Mouse (Mus musculus) hindbrain, embryonic 13.5 days (tissue): ENCODE data around the gene Aamdc. TPM values are rescaled to one million over a fixed set of nuclear protein-coding genes. Genes with fewer than 3 reads are reported as not detected.

Source experiments
- ATAC-seq: fragments of 200-750 bp; cut with Nextera tagmentation; 2 replicates; pipeline ENCODE4 v1.8.0; 2017; ENCODE audit warnings: moderate TSS enrichment; ENCODE audit not compliant: low FRiP score
- H3K27ac ChIP-seq: fragments of 300-500 bp; sonication (generic); 2 replicates; pipeline ENCODE4 v1.5.1; 2015; ENCODE audit warnings: inconsistent platforms, mild to moderate bottlenecking, moderate library complexity
- H3K27me3 ChIP-seq: fragments of 300-500 bp; sonication (generic); 2 replicates; pipeline ENCODE4 v1.6.1; 2015; ENCODE audit warnings: mild to moderate bottlenecking, inconsistent platforms
- H3K36me3 ChIP-seq: fragments of 300-500 bp; sonication (generic); 2 replicates; pipeline ENCODE4 v1.6.1; 2015; ENCODE audit warnings: mild to moderate bottlenecking, inconsistent platforms
- H3K4me1 ChIP-seq: fragments of 300-500 bp; sonication (generic); replicated peaks from 2 replicates; pipeline ENCODE4 v1.6.1; 2015; ENCODE audit warnings: inconsistent platforms
- H3K4me2 ChIP-seq: fragments of 300-500 bp; sonication (generic); 2 replicates; pipeline ENCODE4 v1.6.1; 2015; ENCODE audit warnings: inconsistent platforms, mild to moderate bottlenecking, moderate library complexity
- H3K4me3 ChIP-seq: fragments of 300-500 bp; sonication (generic); 2 replicates; pipeline ENCODE4 v1.5.1; 2015; ENCODE audit warnings: mild to moderate bottlenecking, inconsistent platforms
- H3K9ac ChIP-seq: fragments of 300-500 bp; sonication (generic); 2 replicates; pipeline ENCODE4 v1.6.1; 2015; ENCODE audit warnings: mild to moderate bottlenecking, inconsistent platforms
- H3K9me3 ChIP-seq: fragments of 300-500 bp; sonication (generic); 2 replicates; pipeline ENCODE4 v1.6.1; 2016; ENCODE audit warnings: inconsistent platforms
- WGBS: fragments of 180-500 bp; shearing (Covaris S2); methylation state at CpG from one replicate; pipeline ENCODE4 v1.1.7; 2015; 5-methylcytosine and 5-hydroxymethylcytosine counted together
- polyA plus RNA-seq: library from polyadenylated mRNA; unstranded; fragments of >200 nt; fragmentation: Nextera tagmentation; extraction: Ambion mirVana; gene quantifications from 2 replicates; pipeline ENCODE4 v1.2.1, GENCODE M21; 2015

Aamdc gene
- polyA plus RNA-seq, 1 experiment from 2014 or later, result 51.0 TPM

DNA sequence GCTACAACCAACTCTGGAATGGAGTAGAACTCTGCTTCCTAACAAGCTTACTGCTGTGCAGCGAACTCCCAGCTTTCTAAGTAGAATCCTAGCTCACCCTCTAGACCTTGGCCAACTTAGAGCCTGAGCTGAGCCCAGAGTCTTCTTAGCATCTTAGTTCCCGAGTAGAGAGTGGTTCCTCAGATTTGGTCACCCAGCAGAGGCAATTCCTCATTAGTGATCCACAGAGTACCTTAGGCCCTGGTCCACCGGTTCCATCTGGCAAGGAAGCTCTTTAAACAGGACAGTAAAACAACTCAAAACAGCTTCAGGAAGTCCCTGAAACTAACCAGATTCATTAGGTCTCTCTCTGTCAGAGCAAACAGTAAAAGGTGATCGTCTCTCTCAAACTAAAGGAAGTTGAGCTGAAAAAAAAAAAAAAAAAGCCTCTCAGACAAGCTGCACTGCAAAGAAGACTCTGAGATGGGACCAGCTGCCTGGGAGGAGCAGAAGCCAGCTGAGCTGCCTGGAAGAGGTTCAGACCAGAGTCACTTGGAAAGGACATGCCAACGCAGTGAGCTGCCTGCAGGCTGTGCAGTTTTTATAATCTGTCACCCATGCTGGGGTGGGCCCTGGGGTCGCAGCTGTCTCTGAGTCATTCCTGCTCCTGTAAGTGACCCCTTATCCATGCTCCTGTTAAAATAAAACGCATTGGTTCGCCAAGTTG, 783 bp downstream of the Aamdc start:
- ATAC-seq, result peak; percentile 1; the same call in 1 of the 2 replicates
- 35% methylated on average over 8 of the region's 8 CpGs for WGBS

DNA sequence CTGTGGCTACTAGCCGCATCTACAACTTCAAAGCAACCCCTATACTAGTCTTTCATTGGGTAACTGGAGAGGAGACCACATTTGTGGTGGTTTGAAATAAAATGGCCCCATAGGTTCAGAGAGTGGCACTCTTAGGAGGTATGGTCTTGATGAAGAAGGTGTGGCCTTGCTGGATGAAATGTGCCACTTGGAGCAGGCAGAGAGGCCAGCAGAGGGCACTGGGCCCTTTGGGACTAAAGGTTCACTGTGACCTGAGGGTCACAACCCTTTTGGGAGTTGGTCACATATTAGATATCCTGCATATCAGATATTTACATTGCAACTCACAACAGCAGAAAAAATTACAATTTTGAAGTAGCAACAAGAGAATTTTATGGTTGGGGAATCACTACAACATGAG, 8.9 kb downstream of the Aamdc start:
- H3K4me2 ChIP-seq, result no peak overlapping the region
- no peak for ATAC-seq
- H3K4me3 ChIP-seq, result no peak overlapping the region
- no peaks in the 10 kb centered on the region for H3K9me3 ChIP-seq
- H3K27ac ChIP-seq, result no peak overlapping the region
- no peaks in the 10 kb centered on the region for H3K27me3 ChIP-seq
- H3K4me1 ChIP-seq, result no peaks in the 10 kb centered on the region
- no peak overlapping the region for H3K9ac ChIP-seq
- peaks cover 14% of the 10 kb centered on the region for H3K36me3 ChIP-seq
- 98% methylated on average over 1 of the region's 1 CpGs for WGBS

More for the DNA sequence above, 783 bp downstream of the Aamdc start:
- peak overlapping the region; percentile 99 for H3K27ac ChIP-seq
- 0 out of 2 replicates have a peak, but pooled peaks cover 5% of the 10 kb centered on the region for H3K36me3 ChIP-seq
- H3K9me3 ChIP-seq, result no peaks in the 10 kb centered on the region
- peaks cover 15% of the 10 kb centered on the region for H3K4me1 ChIP-seq
- H3K9ac ChIP-seq, result peak overlapping the region; percentile 99
- H3K27me3 ChIP-seq, result no peaks in the 10 kb centered on the region
- peak overlapping the region; percentile 68 for H3K4me2 ChIP-seq
- H3K4me3 ChIP-seq, result peak overlapping the region; percentile 100

DNA sequence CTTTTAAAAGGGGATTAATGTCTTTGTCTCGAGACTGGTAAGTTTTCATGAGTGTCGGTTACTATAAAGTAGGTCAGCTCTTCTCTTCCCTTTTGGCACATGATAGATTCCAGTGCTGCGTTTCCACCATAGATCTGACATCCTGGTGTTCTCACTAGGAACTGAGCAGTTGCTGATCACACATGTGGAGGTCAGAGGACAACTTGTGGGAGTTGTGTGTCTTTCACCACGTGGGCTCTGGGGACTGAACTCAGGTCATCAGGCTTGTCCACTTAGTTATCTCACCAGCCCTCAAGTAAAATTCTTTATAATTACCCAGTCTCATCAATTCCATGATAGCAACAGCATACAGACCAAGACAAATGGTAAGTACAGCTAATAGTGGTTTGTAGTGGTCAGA, 9.9 kb downstream of the Aamdc start:
- Histone ChIP-seq H3K4me2 (no peak overlapping the region), H3K27ac (no peak overlapping the region), H3K4me3 (no peak overlapping the region), H3K9ac (no peak overlapping the region), H3K9me3 (no peaks in the 10 kb centered on the region), H3K4me1 (no peaks in the 10 kb centered on the region), H3K27me3 (no peaks in the 10 kb centered on the region), H3K36me3 (peaks cover 9% of the 10 kb centered on the region)
- ATAC-seq, result no peak
- 86% methylated on average over 4 of the region's 4 CpGs for WGBS

DNA sequence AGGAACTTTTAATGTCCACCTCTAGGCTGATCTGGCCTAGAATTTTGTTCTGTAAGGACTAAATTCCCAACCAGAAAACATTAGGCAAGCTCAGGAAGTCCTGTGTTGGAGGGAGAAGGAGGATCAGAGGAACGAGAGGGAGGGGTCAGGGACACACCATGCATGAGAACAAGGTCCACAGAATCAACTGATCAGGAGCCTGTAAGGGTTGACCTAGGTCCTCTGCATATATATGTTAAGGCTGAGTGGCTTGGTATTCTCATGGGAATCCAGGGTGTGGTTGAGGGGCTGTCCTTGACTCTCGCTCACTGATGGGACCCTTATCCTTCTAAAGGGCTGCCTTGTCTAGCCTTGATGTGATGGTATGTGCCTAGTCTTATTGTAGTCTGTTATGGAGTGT, 15.7 kb downstream of the Aamdc start:
- H3K4me1 ChIP-seq, result no peaks in the 10 kb centered on the region
- WGBS, result 89% methylated on average over 2 of the region's 2 CpGs
- no peak overlapping the region for H3K27ac ChIP-seq
- H3K4me2 ChIP-seq, result no peak overlapping the region
- no peak overlapping the region for H3K9ac ChIP-seq
- no peaks in the 10 kb centered on the region for H3K27me3 ChIP-seq
- no peak overlapping the region for H3K4me3 ChIP-seq
- peaks cover 4% of the 10 kb centered on the region; the same call in 1 of the 2 replicates for H3K36me3 ChIP-seq
- H3K9me3 ChIP-seq, result no peaks in the 10 kb centered on the region
- ATAC-seq, result no peak

DNA sequence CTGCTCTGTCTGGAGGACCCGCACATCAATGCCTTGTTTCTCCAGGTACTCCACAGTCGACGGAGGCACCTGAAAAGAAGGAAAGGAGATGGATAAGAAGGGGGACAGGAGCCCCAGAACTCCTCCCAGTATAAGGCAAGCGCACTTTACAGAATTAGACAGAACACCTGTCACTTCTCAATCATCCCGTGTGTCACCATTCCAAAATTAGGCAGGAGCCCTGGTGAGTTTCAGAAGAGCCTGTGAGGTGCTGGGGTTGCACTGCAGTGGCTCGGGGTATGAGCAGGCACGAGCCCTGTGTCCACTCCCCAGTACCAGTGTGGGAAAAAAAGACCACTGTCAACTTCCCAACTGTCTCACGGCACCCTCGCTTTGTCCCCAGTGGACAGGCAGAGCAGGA, 28.6 kb downstream of the Aamdc start:
- H3K9ac ChIP-seq, result no peak overlapping the region
- no peak overlapping the region for H3K4me3 ChIP-seq
- no peaks in the 10 kb centered on the region for H3K9me3 ChIP-seq
- H3K36me3 ChIP-seq, result peaks cover 17% of the 10 kb centered on the region
- ATAC-seq, result no peak
- 94% methylated on average over 9 of the region's 9 CpGs for WGBS
- H3K4me2 ChIP-seq, result no peak overlapping the region
- no peaks in the 10 kb centered on the region for H3K4me1 ChIP-seq
- no peaks in the 10 kb centered on the region for H3K27me3 ChIP-seq
- no peak overlapping the region for H3K27ac ChIP-seq

DNA sequence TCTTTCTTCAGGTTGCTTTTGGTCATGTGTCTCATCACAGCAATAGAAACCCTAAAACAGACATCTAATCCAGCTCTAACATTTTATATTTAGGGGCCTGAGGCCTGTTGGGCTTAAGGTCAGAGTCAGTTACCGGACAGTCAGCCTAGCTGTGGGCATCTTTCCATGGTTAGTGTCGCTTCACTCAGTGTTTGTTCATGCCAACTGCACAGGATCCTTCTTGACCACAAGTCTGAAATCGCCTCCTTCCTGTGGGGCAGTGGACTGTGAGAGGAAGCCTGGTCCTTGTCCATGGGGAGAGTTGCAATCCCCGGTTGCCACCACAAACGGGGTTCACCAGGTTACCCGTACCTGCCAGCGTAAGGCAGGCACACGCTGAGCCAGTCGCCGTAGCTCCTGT, 30.0 kb downstream of the Aamdc start:
- H3K27ac ChIP-seq, result no peak overlapping the region
- 97% methylated on average over 10 of the region's 10 CpGs for WGBS

DNA sequence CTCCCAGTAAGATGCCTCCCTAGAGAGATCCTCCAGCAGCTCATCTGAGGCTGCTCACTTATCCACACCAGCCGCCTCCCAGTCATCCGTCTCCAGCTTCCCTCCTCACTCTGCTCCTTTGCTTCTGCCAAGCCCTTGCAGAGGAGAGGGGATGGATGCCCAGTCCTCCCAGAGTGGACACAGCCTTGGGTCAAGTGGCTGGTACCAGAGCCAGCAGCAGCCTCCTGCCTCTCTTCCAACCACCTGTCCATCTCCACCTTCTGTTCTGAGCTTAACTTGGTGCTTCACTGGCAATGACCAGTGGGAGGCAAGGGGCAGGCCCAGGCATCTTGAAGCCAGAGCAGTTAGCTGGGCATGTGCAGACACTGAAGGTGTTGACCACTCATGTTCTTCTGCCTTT, 32.8 kb downstream of the Aamdc start:
- ATAC-seq, result no peak
- Histone ChIP-seq H3K4me2 (no peak overlapping the region), H3K27me3 (no peaks in the 10 kb centered on the region), H3K4me3 (no peak overlapping the region), H3K9ac (no peak overlapping the region), H3K27ac (no peak overlapping the region), H3K9me3 (no peaks in the 10 kb centered on the region), H3K36me3 (peaks cover 49% of the 10 kb centered on the region), H3K4me1 (no peaks in the 10 kb centered on the region)
- WGBS, result 93% methylated on average over 2 of the region's 2 CpGs

More for the DNA sequence above, 30.0 kb downstream of the Aamdc start:
- Histone ChIP-seq H3K9ac (no peak overlapping the region), H3K4me1 (no peaks in the 10 kb centered on the region), H3K9me3 (no peaks in the 10 kb centered on the region), H3K27me3 (no peaks in the 10 kb centered on the region), H3K4me3 (no peak overlapping the region), H3K36me3 (peaks cover 24% of the 10 kb centered on the region), H3K4me2 (no peak overlapping the region)
- no peak for ATAC-seq

DNA sequence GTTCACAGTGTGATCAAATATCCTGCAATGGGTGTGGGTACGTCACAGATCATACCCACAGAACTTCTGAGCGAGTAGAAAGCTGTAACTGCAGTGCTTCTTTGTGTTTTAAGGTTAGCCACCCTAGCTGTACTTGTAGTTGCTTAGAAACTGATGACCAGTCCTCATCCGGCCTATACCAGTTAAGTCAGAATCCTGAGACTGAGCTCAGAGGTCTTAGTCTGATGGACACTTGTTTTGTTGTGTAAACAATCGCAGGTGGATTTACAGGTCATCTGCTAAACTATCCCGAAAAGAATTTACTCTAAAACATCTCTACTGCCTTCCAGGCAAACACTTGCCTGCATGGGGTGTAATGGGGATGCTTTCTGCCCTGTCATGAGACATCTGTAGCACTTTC, 42.7 kb downstream of the Aamdc start:
- WGBS, result 96% methylated on average over 5 of the region's 5 CpGs
- H3K27ac ChIP-seq, result no peak overlapping the region
- H3K9ac ChIP-seq, result no peak overlapping the region

DNA sequence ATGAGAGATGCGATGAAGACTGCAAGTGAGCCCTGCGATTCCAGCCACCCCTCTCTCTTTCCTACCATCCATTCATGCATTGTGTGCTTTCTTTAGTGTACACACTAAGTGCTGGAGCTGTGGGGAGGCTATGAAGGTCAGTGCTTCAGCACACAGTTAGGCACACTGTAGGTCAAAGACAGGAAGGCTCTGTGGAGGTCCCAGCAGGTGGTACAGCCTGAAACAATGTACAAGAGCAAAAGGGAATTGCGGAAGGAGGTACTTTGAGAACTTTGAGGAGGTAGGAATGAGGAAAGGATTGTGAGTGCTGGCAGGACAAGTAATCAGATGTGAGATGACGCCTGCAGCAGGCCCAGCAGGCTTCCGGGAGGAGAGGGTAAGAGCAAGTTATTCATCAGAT, 43.8 kb downstream of the Aamdc start:
- no peak overlapping the region for H3K9ac ChIP-seq
- H3K4me1 ChIP-seq, result no peaks in the 10 kb centered on the region

More for the DNA sequence above, 42.7 kb downstream of the Aamdc start:
- Histone ChIP-seq H3K4me3 (no peak overlapping the region), H3K36me3 (peaks cover 91% of the 10 kb centered on the region), H3K4me2 (no peak overlapping the region), H3K9me3 (no peaks in the 10 kb centered on the region), H3K27me3 (no peaks in the 10 kb centered on the region), H3K4me1 (no peaks in the 10 kb centered on the region)
- no peak for ATAC-seq

DNA sequence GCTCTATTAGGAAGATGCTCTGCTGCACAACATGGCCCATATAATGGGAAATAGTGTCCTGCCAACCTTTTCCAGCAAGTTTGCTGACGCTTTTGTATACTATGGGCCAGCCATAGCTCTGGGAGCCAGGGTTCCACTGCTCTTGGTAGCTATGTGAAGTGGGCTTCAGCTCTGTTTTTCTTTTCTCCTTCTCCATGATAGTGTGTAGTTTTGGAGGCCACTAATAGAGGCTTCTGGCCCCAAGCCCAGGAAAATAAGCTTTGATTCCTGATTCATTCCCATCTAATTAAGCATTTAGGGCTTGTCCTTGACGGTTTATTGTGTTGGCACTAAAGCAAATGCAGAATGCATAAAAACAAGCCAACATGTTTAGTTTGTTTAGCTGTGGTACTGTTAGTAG, 59.4 kb downstream of the Aamdc start:
- Histone ChIP-seq H3K4me1 (no peaks in the 10 kb centered on the region), H3K27me3 (no peaks in the 10 kb centered on the region), H3K27ac (no peak overlapping the region), H3K4me3 (no peak overlapping the region), H3K9ac (no peak overlapping the region), H3K4me2 (no peak overlapping the region), H3K36me3 (peaks cover 78% of the 10 kb centered on the region), H3K9me3 (no peaks in the 10 kb centered on the region)
- WGBS, result 81% methylated on average over 2 of the region's 2 CpGs
- ATAC-seq, result no peak

More for the DNA sequence above, 43.8 kb downstream of the Aamdc start:
- WGBS, result 84% methylated on average over 5 of the region's 5 CpGs
- Histone ChIP-seq H3K27ac (no peak overlapping the region), H3K4me2 (no peak overlapping the region), H3K4me3 (no peak overlapping the region), H3K36me3 (peaks cover 91% of the 10 kb centered on the region), H3K9me3 (no peaks in the 10 kb centered on the region), H3K27me3 (no peaks in the 10 kb centered on the region)
- no peak for ATAC-seq

DNA sequence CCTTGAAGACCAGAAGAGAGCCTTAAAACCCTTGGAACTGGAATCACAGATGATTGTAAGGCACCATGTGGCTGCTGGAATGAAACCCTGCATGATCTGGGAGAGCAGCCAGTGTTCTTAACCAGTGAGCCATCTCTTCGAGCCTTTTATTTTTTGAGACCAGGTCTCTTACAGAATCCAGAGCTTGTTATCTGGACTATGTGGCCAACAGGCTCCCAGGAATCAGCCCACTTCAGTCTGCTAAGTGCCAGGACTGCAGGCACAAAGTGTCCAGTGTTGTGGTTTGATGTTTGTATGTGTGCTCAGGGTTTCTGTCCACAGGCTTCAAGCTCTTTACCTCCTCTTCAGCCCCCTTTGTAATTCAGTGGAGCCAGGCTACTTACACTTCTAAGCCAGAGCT, 64.5 kb downstream of the Aamdc start:
- 87% methylated on average over 1 of the region's 1 CpGs for WGBS
- no peak overlapping the region for H3K27ac ChIP-seq
- no peaks in the 10 kb centered on the region for H3K9me3 ChIP-seq
- no peak overlapping the region for H3K9ac ChIP-seq
- no peaks in the 10 kb centered on the region for H3K27me3 ChIP-seq
- no peak overlapping the region for H3K4me3 ChIP-seq
- peaks cover 89% of the 10 kb centered on the region for H3K36me3 ChIP-seq
- H3K4me1 ChIP-seq, result no peaks in the 10 kb centered on the region
- ATAC-seq, result no peak
- H3K4me2 ChIP-seq, result no peak overlapping the region

DNA sequence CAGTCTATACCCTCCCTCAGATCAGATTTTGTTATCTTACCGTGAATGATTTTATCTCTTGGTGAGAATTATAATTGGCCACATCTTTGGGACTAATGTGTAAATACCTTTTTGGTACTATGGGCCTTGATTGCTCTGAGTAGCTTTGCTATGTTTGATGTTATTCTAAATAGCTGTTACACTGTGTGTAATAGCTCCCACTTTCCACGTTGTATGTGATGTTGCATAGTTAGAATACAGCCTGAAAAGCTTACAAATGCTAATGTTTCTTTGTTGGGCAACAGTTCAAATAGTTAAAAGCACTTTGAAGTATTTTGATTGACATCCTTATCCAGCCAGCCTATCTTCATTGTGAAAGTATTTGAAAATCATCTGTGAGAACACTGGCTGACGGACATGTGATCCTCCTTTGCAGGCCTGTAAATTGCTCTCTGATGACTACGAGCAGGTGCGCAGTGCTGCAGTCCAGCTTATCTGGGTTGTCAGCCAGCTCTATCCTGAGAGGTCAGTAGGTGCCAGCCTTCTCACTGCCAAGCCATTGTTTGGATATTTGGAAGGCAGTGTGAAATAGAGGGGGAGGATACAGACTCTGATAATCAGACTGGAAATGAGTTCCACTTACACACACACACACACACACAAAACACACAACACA, 78.6 kb downstream of the Aamdc start:
- ATAC-seq, result no peak
- Histone ChIP-seq H3K36me3 (peaks cover 44% of the 10 kb centered on the region), H3K27ac (no peak overlapping the region), H3K9ac (no peak overlapping the region), H3K4me2 (no peak overlapping the region), H3K4me1 (no peaks in the 10 kb centered on the region), H3K27me3 (no peaks in the 10 kb centered on the region), H3K4me3 (no peak overlapping the region), H3K9me3 (no peaks in the 10 kb centered on the region)
- 80% methylated on average over 5 of the region's 5 CpGs for WGBS
